Mouse (Mus musculus): ENCODE measurements around the gene Uck2. TPM values are rescaled to one million over a fixed set of nuclear protein-coding genes. Genes with fewer than 3 reads are reported as not detected.

Gene Uck2
- polyA plus RNA-seq (2021; fragmentation: Nextera tagmentation), result 16.2 and 17.9 TPM in 2 replicates
- long read RNA-seq, experiment 1, full-length matches to known transcripts, result 22 of 33 reads
- long read RNA-seq, experiment 1, partial matches to known transcripts, result 2 of 33 reads
- long read RNA-seq, experiment 1, other reads (novel, unspliced or antisense), result 9 of 33 reads
- long read RNA-seq, experiment 2, full-length matches to known transcripts, result 12 of 16 reads
- long read RNA-seq, experiment 2, partial matches to known transcripts, result 2 of 16 reads
- long read RNA-seq, experiment 2, other reads (novel, unspliced or antisense), result 2 of 16 reads

DNA sequence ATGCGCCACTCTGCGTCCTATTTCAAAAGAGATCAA is at the start of gene Uck2:
Uck2 (minus strand) TSS at position 1 of the 36 bp plus-strand sequence.

DNA sequence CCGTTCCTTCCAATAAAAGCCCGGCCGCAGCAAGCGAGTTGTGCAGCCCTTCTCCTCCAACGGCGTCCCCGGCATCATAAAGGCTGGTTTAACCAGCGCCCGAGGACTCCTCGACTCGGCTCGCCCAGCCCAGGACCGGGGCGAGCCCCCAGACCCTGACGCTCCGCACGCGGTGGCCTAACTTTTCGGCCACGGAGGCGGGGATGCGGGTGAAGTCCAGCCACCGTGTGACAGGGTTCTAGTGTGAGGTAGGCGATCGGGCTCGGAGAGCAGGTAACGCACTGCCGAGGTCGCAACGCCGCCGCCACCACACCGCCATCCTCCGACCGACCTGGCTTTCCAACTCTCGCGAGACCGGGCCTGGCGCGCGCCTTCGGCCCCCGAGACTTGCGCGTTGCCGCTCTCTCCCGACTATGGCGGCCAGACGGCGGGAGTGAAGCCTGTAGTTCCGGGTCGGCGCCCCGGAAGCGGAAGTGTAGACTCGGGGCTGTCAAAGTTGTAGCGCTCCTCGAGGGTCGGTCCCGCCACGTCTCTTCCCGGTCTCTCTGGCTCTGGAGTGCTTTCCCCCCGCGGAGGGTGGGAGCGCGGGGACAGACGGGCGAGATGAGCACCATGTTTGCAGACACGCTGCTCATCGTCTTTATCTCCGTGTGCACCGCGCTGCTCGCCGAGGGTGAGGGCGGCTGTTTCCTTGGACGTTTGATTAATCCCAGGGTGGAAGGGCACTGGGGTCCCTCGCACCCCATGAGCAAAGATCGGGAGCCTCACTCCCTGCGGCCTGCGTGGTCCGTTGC is 23.3 kb upstream of the Uck2 start, which contains the start of gene Tmco1:
Tmco1 (plus strand) TSS at position 118 of the 794 bp plus-strand sequence.

Other genes with a start within 250 kb of the Uck2 start
- gene Tmco1, start 23.1 kb upstream of the Uck2 start, polyA plus RNA-seq (2021; fragmentation: Nextera tagmentation), result 63.7 and 72.4 TPM in 2 replicates
- gene Aldh9a1, start 64.7 kb upstream of the Uck2 start, polyA plus RNA-seq (2021; fragmentation: Nextera tagmentation), result 27.0 and 32.1 TPM in 2 replicates
- 309 and 397 TPM in 2 replicates for gene Mgst3, start 108.5 kb upstream of the Uck2 start, polyA plus RNA-seq (2021; fragmentation: Nextera tagmentation)
- not detected in 2 replicates for gene Lrrc52, start 181.5 kb upstream of the Uck2 start, polyA plus RNA-seq (2021; fragmentation: Nextera tagmentation)

Data from left cerebral cortex, adult 6 months (tissue).